Mouse (Mus musculus): ENCODE data around the gene Olfr318. TPM values are rescaled to one million over a fixed set of nuclear protein-coding genes. Genes with fewer than 3 reads are reported as not detected.
"Not testable (repeated sequence)": the region's sequence is repeated elsewhere in the genome, so short reads cannot be mapped to it uniquely, and the experiment has no call there.

Gene Olfr318
- not detected in 2 replicates for polyA plus RNA-seq (2016; fragmentation: Nextera tagmentation; extraction: Ambion mirVana)

- H3K9me3 ChIP-seq, result no peaks in the 10 kb centered on the region
- H3K4me1 ChIP-seq (replicated peaks), result no peaks in the 10 kb centered on the region
- H3K36me3 ChIP-seq, result no peaks in the 10 kb centered on the region
- H3K27me3 ChIP-seq (ENCODE audit: insufficient read depth, poor library complexity, severe bottlenecking), result no peaks in the 10 kb centered on the region
- no peak for DNase-seq (ENCODE audit: low spot score)
- H3K27ac ChIP-seq, result no peak within 1 kb of the TSS
- H3K4me3 ChIP-seq, result no peak within 1 kb of the TSS
Observed at GRCm38 (mm10) chr11:58723914-58724313, at the start of gene Olfr318. Gene Olfr318 (minus strand): TSS chr11:58724014.

GRCm38 (mm10) chr11:58772888-58773287 lies 49.1 kb upstream of the Olfr318 start, which contains the start of gene Olfr315:
Gene Olfr315 (plus strand): TSS chr11:58773188.
- no peaks in the 10 kb centered on the region for H3K36me3 ChIP-seq
- H3K27me3 ChIP-seq (ENCODE audit: insufficient read depth, poor library complexity, severe bottlenecking), result no peaks in the 10 kb centered on the region
- H3K9me3 ChIP-seq, result no peaks in the 10 kb centered on the region
- no peaks in the 10 kb centered on the region for H3K4me1 ChIP-seq (replicated peaks)
- H3K27ac ChIP-seq, result no peak within 1 kb of the TSS
- H3K4me3 ChIP-seq, result no peak within 1 kb of the TSS
- DNase-seq (ENCODE audit: low spot score), result no peak

GRCm38 (mm10) chr11:58752434-58752833 lies 28.6 kb upstream of the Olfr318 start, which contains the start of gene Olfr316:
Gene Olfr316 (plus strand): TSS chr11:58752734.
- Histone ChIP-seq H3K36me3 (no peaks in the 10 kb centered on the region), H3K9me3 (no peaks in the 10 kb centered on the region), H3K27ac (no peak within 1 kb of the TSS), H3K4me3 (no peak within 1 kb of the TSS), H3K4me1 (replicated peaks) (no peaks in the 10 kb centered on the region), H3K27me3 (ENCODE audit: insufficient read depth, poor library complexity, severe bottlenecking) (no peaks in the 10 kb centered on the region)
- DNase-seq (ENCODE audit: low spot score), result no peak
- WGBS, result 90% methylated on average over 2 of the region's 2 CpGs

GRCm38 (mm10) chr11:58751096-58751495 lies 27.3 kb upstream of the Olfr318 start:
- H3K4me3 ChIP-seq; DNase-seq (ENCODE audit: low spot score); H3K27me3 ChIP-seq (ENCODE audit: insufficient read depth, poor library complexity, severe bottlenecking); H3K9me3 ChIP-seq; H3K27ac ChIP-seq; H3K36me3 ChIP-seq; H3K4me1 ChIP-seq (replicated peaks): not testable (repeated sequence)
- WGBS, result 76% methylated on average over 18 of the region's 18 CpGs

GRCm38 (mm10) chr11:58738792-58739262 lies 15.0 kb upstream of the Olfr318 start, which contains the start of gene Olfr317:
Gene Olfr317 (minus strand): TSS chr11:58739212.
- Histone ChIP-seq H3K36me3 (no peaks in the 10 kb centered on the region), H3K4me3 (no peak within 1 kb of the TSS), H3K27me3 (ENCODE audit: insufficient read depth, poor library complexity, severe bottlenecking) (no peaks in the 10 kb centered on the region), H3K4me1 (replicated peaks) (no peaks in the 10 kb centered on the region), H3K9me3 (no peaks in the 10 kb centered on the region), H3K27ac (no peak within 1 kb of the TSS)
- 75% methylated on average over 4 of the region's 4 CpGs for WGBS
- no peak for DNase-seq (ENCODE audit: low spot score)

- 68% methylated on average over 3 of the region's 3 CpGs for WGBS
- DNase-seq (ENCODE audit: low spot score), result no peak
- no peak overlapping the region for H3K27ac ChIP-seq
- no peaks in the 10 kb centered on the region for H3K4me1 ChIP-seq (replicated peaks)
- H3K9me3 ChIP-seq, result no peaks in the 10 kb centered on the region
- no peaks in the 10 kb centered on the region for H3K27me3 ChIP-seq (ENCODE audit: insufficient read depth, poor library complexity, severe bottlenecking)
- H3K4me3 ChIP-seq, result no peak overlapping the region
- H3K36me3 ChIP-seq, result no peaks in the 10 kb centered on the region
Observed at GRCm38 (mm10) chr11:58733372-58733771, 9.6 kb upstream of the Olfr318 start.

- H3K27ac ChIP-seq; H3K4me3 ChIP-seq; H3K36me3 ChIP-seq; H3K27me3 ChIP-seq (ENCODE audit: insufficient read depth, poor library complexity, severe bottlenecking); DNase-seq (ENCODE audit: low spot score); H3K9me3 ChIP-seq; H3K4me1 ChIP-seq (replicated peaks): not testable (repeated sequence)
- 87% methylated on average over 6 of the region's 6 CpGs for whole genome bisulfite sequencing
Observed at GRCm38 (mm10) chr11:58727896-58728650, 4.3 kb upstream of the Olfr318 start.

- no peaks in the 10 kb centered on the region for H3K4me1 ChIP-seq (replicated peaks)
- 84% methylated on average over 4 of the region's 4 CpGs for WGBS
- no peaks in the 10 kb centered on the region for H3K27me3 ChIP-seq (ENCODE audit: insufficient read depth, poor library complexity, severe bottlenecking)
- H3K4me3 ChIP-seq, result no peak overlapping the region
- DNase-seq (ENCODE audit: low spot score), result no peak
- H3K9me3 ChIP-seq, result no peaks in the 10 kb centered on the region
- no peak overlapping the region for H3K27ac ChIP-seq
- H3K36me3 ChIP-seq, result no peaks in the 10 kb centered on the region
Observed at GRCm38 (mm10) chr11:58719701-58720100, 4.1 kb downstream of the Olfr318 start.

GRCm38 (mm10) chr11:58717723-58718122 lies 6.1 kb downstream of the Olfr318 start:
- H3K9me3 ChIP-seq; H3K27ac ChIP-seq; H3K4me3 ChIP-seq; H3K4me1 ChIP-seq (replicated peaks); H3K27me3 ChIP-seq (ENCODE audit: insufficient read depth, poor library complexity, severe bottlenecking); H3K36me3 ChIP-seq; DNase-seq (ENCODE audit: low spot score): not testable (repeated sequence)
- 89% methylated on average over 7 of the region's 7 CpGs for WGBS

- no peaks in the 10 kb centered on the region for H3K4me1 ChIP-seq (replicated peaks)
- no peak for DNase-seq (ENCODE audit: low spot score)
- H3K4me3 ChIP-seq, result no peak overlapping the region
- H3K27me3 ChIP-seq (ENCODE audit: insufficient read depth, poor library complexity, severe bottlenecking), result no peaks in the 10 kb centered on the region
- 81% methylated on average over 11 of the region's 11 CpGs for WGBS
- no peaks in the 10 kb centered on the region for H3K36me3 ChIP-seq
- H3K9me3 ChIP-seq, result no peaks in the 10 kb centered on the region
- H3K27ac ChIP-seq, result no peak overlapping the region
Observed at GRCm38 (mm10) chr11:58709086-58709485, 14.7 kb downstream of the Olfr318 start.

- WGBS, result 90% methylated on average over 3 of the region's 3 CpGs
- no peak within 1 kb of the TSS for H3K27ac ChIP-seq
- peaks cover 18% of the 10 kb centered on the region for H3K9me3 ChIP-seq
- no peaks in the 10 kb centered on the region for H3K4me1 ChIP-seq (replicated peaks)
- DNase-seq (ENCODE audit: low spot score), result no peak
- no peaks in the 10 kb centered on the region for H3K27me3 ChIP-seq (ENCODE audit: insufficient read depth, poor library complexity, severe bottlenecking)
- H3K36me3 ChIP-seq, result no peaks in the 10 kb centered on the region
- no peak within 1 kb of the TSS for H3K4me3 ChIP-seq
Observed at GRCm38 (mm10) chr11:58698862-58699261, 25.0 kb downstream of the Olfr318 start, which contains the start of gene Olfr319. Gene Olfr319 (plus strand): TSS chr11:58699162.

GRCm38 (mm10) chr11:58680799-58681198 lies 43.0 kb downstream of the Olfr318 start, which contains the start of gene Olfr320:
Gene Olfr320 (plus strand): TSS chr11:58681099.
- Histone ChIP-seq H3K27me3 (ENCODE audit: insufficient read depth, poor library complexity, severe bottlenecking) (no peaks in the 10 kb centered on the region), H3K36me3 (no peaks in the 10 kb centered on the region), H3K27ac (no peak within 1 kb of the TSS), H3K9me3 (no peaks in the 10 kb centered on the region), H3K4me1 (replicated peaks) (no peaks in the 10 kb centered on the region), H3K4me3 (no peak within 1 kb of the TSS)
- no peak for DNase-seq (ENCODE audit: low spot score)
- 87% methylated on average over 1 of the region's 1 CpGs for WGBS

GRCm38 (mm10) chr11:58671825-58672224 lies 52.0 kb downstream of the Olfr318 start:
- Histone ChIP-seq H3K27ac (no peak overlapping the region), H3K4me1 (replicated peaks) (no peaks in the 10 kb centered on the region), H3K4me3 (no peak overlapping the region), H3K27me3 (ENCODE audit: insufficient read depth, poor library complexity, severe bottlenecking) (no peaks in the 10 kb centered on the region), H3K9me3 (no peaks in the 10 kb centered on the region), H3K36me3 (no peaks in the 10 kb centered on the region)
- WGBS, result 58% methylated on average over 4 of the region's 4 CpGs
- no peak for DNase-seq (ENCODE audit: low spot score)
